Mouse (Mus musculus) embryo, embryonic 11 days (tissue): Measurements from ENCODE around the gene Naa25.
A peak's percentile ranks its signal among the peaks of the same experiment; 100 is the strongest.

Experiments
- DNase-seq: peaks from one replicate; pipeline ENCODE4 v3.0.0-alpha.2; 2015

Gene Naa25

GRCm38 (mm10) chr5:121393402-121393801, 4.3 kb upstream of the Naa25 start:
- DNase-seq = no peak

GRCm38 (mm10) chr5:121395621-121396020, 2.1 kb upstream of the Naa25 start:
- no peak for DNase-seq

- DNase-seq = peak; percentile 68
Observed at GRCm38 (mm10) chr5:121398146-121398964, 619 bp downstream of the Naa25 start.

GRCm38 (mm10) chr5:121398965-121399462, 1.3 kb downstream of the Naa25 start:
- no peak for DNase-seq

GRCm38 (mm10) chr5:121399540-121399939, 1.8 kb downstream of the Naa25 start:
- no peak for DNase-seq

- no peak for DNase-seq
Observed at GRCm38 (mm10) chr5:121400064-121400463, 2.3 kb downstream of the Naa25 start.

- no peak for DNase-seq
Observed at GRCm38 (mm10) chr5:121400849-121401248, 3.1 kb downstream of the Naa25 start.

- no peak for DNase-seq
Observed at GRCm38 (mm10) chr5:121407856-121408255, 10.1 kb downstream of the Naa25 start.

- no peak for DNase-seq
Observed at GRCm38 (mm10) chr5:121410975-121411374, 13.2 kb downstream of the Naa25 start.

- DNase-seq = no peak
Observed at GRCm38 (mm10) chr5:121420721-121421120, 23.0 kb downstream of the Naa25 start.

GRCm38 (mm10) chr5:121422787-121423186, 25.1 kb downstream of the Naa25 start:
- no peak for DNase-seq

GRCm38 (mm10) chr5:121423297-121423696, 25.6 kb downstream of the Naa25 start:
- DNase-seq = no peak

- DNase-seq = no peak
Observed at GRCm38 (mm10) chr5:121428954-121429353, 31.2 kb downstream of the Naa25 start.

GRCm38 (mm10) chr5:121438131-121438530, 40.4 kb downstream of the Naa25 start:
- DNase-seq = no peak

GRCm38 (mm10) chr5:121438756-121439155, 41.0 kb downstream of the Naa25 start:
- DNase-seq = no peak

GRCm38 (mm10) chr5:121443548-121443947, 45.8 kb downstream of the Naa25 start:
- peak; percentile 57 for DNase-seq

GRCm38 (mm10) chr5:121444870-121445269, 47.1 kb downstream of the Naa25 start:
- no peak for DNase-seq

GRCm38 (mm10) chr5:121448450-121448849, 50.7 kb downstream of the Naa25 start:
- DNase-seq = no peak

- peak; percentile 72 for DNase-seq
Observed at GRCm38 (mm10) chr5:121449976-121450375, 52.2 kb downstream of the Naa25 start.

GRCm38 (mm10) chr5:121450476-121450875, 52.7 kb downstream of the Naa25 start:
- DNase-seq = no peak

- DNase-seq = peak; percentile 12
Observed at GRCm38 (mm10) chr5:121451203-121451602, 53.5 kb downstream of the Naa25 start.

- peak; percentile 72 for DNase-seq
Observed at GRCm38 (mm10) chr5:121451644-121452025, 53.9 kb downstream of the Naa25 start, which contains the start of gene Tmem116. TSS of gene Tmem116 (plus strand) at chr5:121451893.

- DNase-seq = peak; percentile 97
Observed at GRCm38 (mm10) chr5:121452026-121452869, 54.5 kb downstream of the Naa25 start, which contains the start of gene Erp29. TSS of gene Erp29 (minus strand) at chr5:121452506.

- DNase-seq = no peak
Observed at GRCm38 (mm10) chr5:121452906-121453305, 55.2 kb downstream of the Naa25 start.
